Mouse (Mus musculus) v-Abl transformed pro-B cells (cell line): Measurements from ENCODE around the gene Srebf2.
"Not testable (repeated sequence)": the region's sequence is repeated elsewhere in the genome, so short reads cannot be mapped to it uniquely, and the experiment has no call there.

Experiments
- in situ Hi-C, 2 experiments: fragments of 400-800 bp; cut with MboI; formaldehyde crosslinking; loops; one replicate each; pipeline ENCODE4 v1.15.1; 2025; ENCODE audit not compliant: unreplicated experiment in 2 of 2

The Srebf2 gene

DNA sequence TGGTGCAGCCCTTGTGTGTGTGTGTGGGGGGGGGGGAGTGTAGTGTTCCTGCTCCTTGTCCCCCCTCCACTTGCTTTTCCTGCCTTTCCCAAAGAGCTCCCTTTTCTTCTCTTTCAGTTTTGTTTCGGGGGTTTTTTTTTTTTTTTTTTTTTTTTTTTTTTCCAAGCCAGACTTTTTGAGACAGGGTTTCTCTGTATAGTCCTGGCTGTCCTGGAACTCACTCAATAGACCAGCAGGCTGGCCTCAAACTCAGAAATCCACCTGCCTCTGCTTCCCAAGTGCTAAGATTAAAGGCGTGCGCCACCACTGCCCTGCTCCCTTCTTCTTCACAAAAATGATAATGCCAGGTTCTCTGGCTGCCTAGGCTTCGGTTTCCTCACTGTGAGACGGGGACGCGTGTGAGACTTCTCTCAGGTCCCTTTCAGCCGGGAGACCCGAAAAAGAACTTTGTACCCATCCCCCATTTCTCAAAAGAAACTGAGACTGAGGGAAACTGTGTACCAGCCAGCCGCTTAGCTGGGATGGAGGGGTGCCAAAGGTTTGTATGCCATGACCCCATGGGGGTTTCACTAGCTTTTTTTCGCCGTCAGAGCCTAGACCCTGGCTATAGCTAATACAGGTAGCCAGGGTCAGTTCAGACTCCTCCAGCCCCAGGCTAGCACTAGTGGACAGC, 73.2 kb downstream of the Srebf2 start:
- in situ Hi-C loops = loop anchor here in 1 of 2 experiments (5.0 kb wide), 1 partner anchor 33 kb away; no protein-coding TSS in a partner anchor

DNA sequence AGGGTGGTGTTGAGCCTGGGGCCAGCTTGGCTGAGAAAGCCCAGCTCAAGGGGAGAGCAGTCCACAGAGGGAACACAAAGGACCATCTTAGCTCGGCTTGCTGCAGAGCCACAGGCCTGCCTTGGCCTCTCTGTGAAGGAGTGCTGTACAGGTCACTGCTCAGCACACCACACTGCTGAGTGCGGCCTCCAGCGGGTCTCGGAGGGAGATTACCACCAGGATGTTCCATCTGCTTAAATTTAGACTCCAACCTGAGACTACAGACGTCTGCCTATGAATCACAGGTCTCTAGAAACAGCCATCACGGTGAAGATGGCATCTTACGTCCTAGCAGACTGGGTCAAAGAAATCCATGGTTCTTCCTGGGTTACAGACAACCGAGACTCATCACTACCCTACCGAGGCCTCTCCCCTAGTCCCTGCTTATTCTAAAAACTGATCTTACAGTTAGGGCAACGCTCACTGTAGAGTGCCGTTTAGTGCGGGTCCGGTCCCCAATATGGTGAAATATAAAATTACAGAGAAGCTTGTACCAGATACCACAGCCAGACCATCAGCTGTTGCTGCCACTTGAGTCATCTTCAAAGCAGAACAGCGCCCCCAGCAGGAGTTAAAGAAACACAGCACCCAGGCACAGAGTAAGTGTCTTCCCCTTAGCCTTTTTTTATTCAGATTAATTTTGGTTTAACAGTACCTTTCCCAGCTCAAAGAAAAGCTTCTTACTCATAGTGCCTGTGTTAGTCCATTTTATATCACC, 74.3 kb downstream of the Srebf2 start:
- in situ Hi-C loops = loop anchor here in 1 of 2 experiments (5.0 kb wide), 1 partner anchor 34 kb away; no protein-coding TSS in a partner anchor

DNA sequence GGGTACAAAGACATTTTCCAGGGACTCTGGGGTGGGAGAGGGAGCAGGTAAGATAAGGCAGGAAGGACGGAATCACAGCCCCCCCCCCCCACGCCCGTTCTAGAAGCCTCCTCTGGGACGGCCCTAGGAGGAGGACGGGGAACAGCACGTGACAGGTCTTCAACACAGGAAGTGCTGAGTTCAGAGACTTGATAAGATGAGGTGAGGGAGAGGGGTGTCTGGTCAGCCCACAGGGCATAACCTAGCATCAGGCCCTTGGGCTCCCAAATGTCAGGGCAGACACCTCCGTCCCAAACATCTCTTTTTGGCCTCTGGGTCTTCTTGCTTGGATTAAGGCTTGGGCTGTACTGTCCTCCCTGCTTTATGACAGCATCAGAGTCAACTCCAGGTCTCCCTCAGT, 76.3 kb downstream of the Srebf2 start:
- in situ Hi-C loops = loop anchor here in 1 of 2 experiments (5.0 kb wide), 1 partner anchor 36 kb away; no protein-coding TSS in a partner anchor

DNA sequence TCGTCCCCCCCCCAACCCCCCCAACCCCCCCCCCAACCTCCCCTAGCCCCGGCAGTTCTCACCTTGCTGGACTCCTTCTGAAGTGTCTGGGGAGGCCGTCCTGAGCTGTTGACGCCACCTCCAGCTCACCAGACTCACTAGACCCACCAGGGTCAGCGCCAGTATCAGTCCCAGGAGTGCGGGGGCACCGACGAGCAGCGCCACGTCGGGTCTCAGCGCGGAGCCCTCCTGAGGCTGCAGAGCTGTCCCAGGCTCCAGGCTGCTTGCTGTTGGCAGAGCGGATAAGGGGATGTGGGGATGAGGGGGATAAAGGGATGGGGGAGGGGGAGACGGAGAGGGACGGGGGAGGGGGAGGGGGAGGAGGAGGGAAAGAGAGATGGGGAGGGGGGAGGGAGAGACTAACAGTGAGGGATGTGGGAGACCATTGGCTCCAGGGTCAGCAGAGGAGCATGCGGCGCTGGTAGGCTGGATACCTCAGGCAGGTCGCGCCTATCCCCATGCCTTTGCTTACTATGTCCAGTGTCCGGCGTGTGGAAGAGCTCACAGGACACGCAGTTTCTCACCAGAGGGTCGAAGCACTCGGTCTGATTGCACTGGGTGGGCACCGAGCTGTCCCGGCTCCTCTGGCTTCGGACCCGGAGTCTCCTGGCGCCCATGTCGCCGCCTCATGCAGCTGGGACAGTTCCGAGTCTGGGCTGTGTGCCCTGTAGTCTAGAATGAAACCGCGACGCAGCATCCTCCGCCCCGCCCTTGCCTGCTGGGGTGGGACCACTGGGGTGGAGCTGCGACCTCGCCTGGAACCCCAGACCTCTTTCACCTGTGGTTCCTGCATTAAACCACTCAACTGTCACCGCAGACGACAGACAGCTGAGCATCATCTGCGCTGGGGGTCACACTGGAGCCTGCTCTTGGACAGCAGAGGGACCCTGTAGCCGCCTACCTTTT, 76.9 kb downstream of the Srebf2 start, which contains the start of gene Tnfrsf13c:
Tnfrsf13c (minus strand) TSS at position 713 of the 945 bp plus-strand sequence.
- in situ Hi-C loops = loop anchor here in 1 of 2 experiments (5.0 kb wide), 1 partner anchor 37 kb away; no protein-coding TSS in a partner anchor

DNA sequence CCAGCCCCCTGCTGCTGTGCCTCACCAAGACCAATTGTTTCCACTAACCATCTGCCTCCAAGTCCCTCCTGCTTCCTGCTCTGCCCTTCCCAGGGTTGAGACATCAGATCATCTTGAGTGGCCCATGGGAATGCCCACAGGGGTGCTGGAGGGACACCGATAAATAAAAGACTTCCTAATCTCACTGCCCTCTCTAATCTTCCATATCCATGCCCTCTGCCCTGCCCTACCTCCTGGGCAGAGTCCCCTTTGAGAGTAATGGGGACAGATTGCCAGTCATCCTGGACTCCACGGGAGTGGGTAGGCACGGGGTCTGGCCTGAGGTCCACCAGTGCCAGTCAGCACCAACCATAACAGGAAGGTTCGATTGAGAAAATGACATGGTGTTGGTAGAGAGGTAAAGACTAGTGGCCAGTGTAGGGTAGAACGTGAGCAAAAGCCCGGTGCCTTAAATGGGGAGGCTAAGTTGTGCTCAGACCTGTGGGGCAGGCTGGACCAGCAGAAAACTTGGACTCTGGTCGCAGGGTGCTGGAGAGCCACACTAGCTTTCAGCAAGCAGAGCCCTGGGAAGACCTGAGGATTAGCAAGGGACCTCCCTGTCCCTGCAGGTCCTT, 77.7 kb downstream of the Srebf2 start:
- in situ Hi-C loops = loop anchor here (5.0 kb wide), 2 partner anchors 37 to 82 kb away; no protein-coding TSS in a partner anchor

DNA sequence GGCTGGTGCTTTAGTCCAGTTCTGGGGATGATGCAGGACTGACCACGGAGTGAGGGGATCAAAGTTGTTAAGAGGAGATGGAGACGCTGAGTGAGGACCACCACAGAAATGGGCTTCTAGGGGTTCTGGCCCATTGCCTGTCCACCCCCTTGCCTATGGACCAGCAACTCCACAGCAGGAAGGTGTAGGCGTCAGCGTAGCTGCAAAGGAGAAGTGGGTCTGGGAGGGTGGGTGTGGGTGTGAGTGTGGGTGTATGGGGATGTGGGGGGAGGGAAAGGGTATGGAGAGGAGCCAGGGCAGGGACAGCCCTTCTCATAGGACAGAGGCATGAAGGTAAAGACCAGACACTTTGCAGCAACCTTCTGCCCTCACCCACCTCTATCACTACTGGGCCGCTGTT, 78.8 kb downstream of the Srebf2 start:
- in situ Hi-C loops = loop anchor here in 1 of 2 experiments (5.0 kb wide), 2 partner anchors 38 to 83 kb away; no protein-coding TSS in a partner anchor

DNA sequence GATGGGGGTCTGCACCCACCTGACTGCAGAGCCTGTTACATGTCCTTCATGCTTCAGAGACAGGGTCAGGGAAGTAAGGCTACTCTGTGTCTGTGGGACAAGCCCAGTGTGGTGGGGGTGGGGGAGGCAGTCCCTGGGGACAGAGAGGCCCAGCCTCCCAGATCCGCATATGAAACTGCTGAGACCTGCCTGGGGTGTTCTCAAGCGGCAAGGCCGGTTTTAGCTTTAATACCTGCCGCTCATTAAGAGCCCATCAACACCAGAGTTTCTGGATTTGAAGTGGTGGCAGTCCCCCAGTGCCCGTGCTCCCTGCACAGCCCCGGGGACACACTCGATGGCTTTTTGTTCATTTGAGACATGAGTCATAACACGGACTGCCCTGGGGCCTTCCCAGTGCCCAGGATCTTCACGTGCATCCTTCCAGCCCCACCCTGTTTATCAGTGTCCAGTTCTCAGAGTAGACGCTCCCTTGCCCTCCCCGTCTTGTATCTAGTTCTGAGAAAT, 82.6 kb downstream of the Srebf2 start:
- in situ Hi-C loops = loop anchor here (5.0 to 10.0 kb wide), 5 partner anchors 42 to 275 kb away; partner anchors contain the start of gene Mei1 (in 1 of the 2)

DNA sequence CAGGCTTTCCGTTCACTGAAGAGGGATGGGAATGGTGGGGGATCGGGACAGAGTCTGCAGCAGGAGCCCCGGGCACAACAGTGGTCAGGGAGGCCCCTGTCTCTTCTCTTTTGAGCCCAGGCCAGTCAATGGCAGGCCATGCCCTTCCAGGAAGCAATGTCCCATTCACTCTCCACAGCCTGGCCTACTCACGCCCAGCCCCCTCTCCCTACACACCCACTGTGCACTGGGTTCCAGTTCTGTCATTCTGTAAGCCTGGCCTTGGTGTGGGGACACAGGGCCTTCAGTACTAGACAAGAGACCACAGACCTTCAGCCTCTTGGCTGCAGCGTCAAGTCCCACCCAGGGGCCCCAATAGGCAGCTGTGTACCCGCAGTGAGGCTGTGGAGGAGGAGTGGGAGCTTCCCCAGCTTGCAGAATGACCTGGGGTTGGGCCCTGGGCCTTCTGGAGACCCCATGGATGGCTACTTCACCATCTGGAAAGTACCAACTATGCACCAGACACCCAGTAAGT, 83.2 kb downstream of the Srebf2 start:
- in situ Hi-C loops = loop anchor here (5.0 to 10.0 kb wide), 3 partner anchors 93 to 275 kb away; partner anchors contain the start of gene Mei1 (in 1 of the 2)

DNA sequence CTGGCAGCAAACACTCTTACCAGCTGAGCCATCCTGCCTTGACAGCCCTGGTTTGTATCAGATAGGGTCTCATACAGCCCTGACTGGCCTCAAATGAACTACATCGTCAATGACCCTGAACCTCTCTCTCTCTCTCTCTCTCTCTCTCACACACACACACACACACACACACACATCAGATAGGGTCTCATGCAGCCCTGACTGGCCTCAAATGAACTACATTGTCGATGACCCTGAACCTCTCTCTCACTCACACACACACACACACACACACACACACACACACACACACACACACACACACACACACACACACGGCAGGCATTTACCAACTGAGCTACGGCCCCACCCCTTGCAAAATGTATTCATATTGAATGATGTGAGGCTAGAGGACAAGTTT, 84.1 kb downstream of the Srebf2 start:
- in situ Hi-C loops = loop anchor here (5.0 to 10.0 kb wide), 3 partner anchors 94 to 276 kb away; partner anchors contain the start of gene Mei1 (in 1 of the 2)

DNA sequence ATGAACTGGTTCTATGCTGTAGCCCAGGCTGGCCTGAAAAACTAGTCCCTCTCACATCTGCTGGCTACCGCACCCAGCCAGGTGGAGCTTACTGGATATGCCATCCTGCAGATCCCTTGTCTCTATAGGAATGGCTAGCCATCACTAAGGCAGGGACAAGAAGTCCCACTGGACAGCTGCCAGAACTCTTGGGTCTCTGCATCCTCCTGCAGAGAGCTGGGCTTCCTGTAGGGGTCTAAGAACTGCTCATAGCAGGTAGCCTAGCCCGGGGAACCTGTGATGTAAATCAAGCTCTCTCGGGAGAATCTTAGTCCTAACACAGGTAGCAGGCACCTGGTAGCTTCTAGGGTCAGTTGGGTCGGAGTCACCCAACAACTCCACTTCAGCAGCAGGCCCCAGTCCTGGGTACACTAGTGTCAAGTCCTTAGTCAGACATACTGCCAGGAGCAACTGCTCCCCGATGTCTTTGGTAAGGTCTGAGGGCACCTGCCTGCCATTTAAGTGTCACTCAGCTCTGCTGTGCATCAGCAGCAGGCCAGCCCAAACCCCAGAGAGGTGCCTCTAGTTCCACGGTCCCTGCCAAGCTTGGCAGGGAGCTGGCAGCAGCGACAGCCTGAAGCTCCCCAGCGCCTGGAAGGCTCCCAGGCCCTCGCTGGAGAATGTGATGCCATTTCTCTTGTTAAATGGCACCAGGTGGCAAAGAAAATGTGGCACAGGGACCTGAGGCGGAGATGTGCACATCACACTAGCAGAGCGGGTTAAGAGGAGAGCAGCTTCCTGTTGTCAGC, 84.8 kb downstream of the Srebf2 start:
- in situ Hi-C loops = loop anchor here (5.0 to 10.0 kb wide), 3 partner anchors 94 to 277 kb away; partner anchors contain the start of gene Mei1 (in 1 of the 2)

DNA sequence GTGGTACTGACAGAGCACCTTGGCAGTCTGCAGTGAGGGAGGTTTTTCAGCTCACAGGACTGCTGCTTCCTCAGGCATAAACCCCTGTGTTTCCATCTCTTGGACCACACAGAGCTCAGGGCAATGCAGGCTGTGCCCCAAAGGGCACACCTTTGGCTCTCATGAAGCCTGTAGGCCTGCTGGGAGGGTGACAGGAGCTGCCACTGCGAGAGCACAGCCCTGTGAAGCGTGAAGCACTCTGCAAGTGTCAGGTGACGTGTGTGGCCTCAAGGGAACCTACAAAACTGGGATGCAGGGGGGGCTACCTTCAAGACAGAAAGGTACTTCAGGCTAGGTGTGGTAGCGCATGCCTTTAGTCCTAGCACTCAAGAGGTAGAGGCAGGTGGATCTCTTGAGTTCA, 85.7 kb downstream of the Srebf2 start:
- in situ Hi-C loops = loop anchor here (5.0 to 10.0 kb wide), 3 partner anchors 95 to 278 kb away; partner anchors contain the start of gene Mei1 (in 1 of the 2)

DNA sequence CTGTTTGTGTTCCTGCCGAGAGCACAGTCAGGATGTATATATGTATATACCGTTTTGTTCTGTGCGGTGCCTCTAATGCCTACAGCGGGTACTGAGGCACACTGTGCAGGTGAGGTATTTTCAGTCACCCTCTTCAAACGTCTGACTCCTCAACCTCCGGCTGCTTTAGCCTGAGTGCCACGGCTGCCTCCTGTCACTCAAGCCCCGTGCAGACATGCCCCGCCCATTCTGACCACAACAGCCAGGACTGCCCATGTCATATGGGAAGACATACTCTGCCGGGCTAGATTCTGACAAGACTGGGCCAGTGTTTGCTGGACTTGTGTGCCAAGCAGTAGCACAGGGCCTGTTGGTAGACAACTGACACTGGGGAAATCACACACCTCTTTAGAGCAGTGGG, 88.7 kb downstream of the Srebf2 start:
- in situ Hi-C loops = loop anchor here (5.0 to 10.0 kb wide), 2 partner anchors 168 to 281 kb away; partner anchors contain the start of gene Mei1 (in 1 of the 2)

DNA sequence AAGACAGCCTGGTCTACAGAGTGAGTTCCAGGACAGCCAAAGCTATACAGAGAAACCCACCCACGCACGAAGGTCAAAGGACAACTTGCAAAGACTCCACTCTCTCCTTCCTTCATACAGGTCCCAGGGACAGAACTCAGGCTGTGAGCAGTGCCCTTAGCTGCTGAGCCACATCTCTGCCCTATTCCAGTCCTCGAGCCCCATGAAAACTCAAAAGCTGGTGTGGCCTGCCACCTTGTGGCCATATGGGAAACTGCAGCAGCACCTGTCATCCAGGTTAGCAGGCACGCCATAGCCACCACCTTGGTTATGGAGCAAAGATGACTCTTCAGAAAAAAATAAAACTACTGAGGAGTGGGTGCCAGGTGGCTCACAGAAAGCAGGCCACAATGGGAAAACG, 89.6 kb downstream of the Srebf2 start:
- in situ Hi-C loops = loop anchor here (5.0 to 10.0 kb wide), 2 partner anchors 169 to 282 kb away; partner anchors contain the start of gene Mei1 (in 1 of the 2)

DNA sequence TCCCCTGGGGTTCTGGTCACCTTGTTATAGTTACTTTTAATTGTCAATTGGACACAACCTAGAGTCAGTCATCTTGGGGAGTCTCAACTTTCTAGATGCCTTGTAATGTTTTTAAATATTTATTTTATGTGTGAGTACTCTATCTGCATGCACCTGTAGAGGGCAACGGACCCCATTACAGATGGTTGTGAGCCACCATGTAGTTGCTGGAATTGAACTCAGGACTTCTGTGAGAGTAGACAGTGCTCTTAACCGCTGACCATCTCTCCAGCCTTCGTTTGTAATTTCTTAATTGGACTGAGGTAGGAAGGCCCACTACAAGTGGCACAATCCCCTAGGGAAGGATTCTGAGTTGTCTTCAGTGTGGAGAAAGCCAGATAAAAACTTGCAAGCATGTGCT, 96.3 kb downstream of the Srebf2 start:
- in situ Hi-C loops = no loop called here

DNA sequence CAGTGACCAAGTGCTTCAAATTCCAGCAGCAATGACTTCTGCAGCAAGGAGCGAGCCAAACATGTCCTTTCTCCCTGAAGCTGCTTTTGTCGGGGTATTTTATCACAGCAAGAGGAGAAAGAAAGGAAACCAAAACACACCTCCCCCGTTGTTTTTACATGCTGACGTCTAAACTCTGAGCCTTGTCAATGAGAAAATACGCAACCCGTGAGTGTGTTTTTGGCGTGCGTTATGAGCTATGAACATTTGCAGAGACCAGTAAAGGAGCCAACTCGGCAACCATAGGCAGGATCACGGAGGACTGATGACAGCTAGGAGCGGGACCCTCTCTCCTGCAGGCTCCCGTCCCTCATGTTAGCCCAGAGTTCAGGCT, 96.7 kb downstream of the Srebf2 start:
- in situ Hi-C loops = no loop called here

DNA sequence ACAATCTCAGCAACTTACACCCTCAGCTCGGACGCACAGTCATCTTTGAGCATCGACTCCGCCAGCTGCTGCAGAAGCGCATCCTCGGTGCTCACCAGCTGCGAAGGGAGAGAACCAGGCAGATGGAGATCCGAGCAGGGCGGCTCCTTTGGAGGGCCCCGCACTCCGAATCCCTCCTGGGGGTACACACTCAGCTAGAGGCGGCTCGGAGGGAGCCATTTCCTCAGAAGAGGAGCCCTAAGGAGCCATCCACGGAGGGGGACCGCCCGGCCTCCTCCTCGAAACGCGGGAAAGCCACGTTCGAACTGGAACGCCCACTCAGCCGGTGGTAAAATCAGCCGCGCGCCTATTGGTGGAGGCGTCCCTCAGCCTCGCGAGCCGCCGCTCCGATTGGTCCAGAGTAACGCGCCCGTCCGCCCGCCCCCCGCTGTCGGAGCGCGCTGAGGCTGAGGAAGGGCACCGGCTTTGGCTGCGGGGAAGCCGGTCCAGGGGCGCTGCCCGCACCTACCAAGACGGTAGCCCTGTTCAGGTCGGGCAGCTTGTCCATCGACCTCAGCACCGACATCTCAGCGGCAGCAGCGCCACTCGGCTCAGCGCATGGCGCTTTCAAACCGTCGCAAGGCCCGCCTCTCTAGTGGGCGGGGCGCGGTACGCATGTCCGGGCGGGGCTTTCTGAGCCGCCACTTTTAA, 97.3 kb downstream of the Srebf2 start, which contains the start of gene Cenpm:
Cenpm (minus strand) TSS at position 634 of the 690 bp plus-strand sequence.
- in situ Hi-C loops = no loop called here

DNA sequence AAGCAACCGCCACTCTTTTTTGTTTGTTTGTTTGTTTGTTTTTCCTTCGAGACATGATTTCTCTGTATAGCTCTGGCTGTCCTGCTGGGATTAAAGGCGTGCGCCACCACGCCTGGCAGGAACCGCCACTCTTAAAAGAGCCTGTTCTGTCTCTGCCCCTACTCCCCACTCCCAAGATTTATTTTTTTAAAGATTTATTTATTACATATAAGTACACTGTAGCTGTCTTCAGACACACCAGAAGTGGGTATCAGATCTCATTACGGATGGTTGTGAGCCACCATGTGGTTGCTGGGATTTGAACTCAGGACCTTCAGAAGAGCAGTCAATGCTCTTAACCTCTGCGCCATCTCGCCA, 97.8 kb downstream of the Srebf2 start:
- in situ Hi-C loops = not testable (repeated sequence)
